Mouse (Mus musculus) right cerebral cortex, adult 18-20 months (tissue): ENCODE data around the gene Eif3j1.
A peak's percentile ranks its signal among the peaks of the same experiment; 100 is the strongest.
"Not testable (repeated sequence)": the region's sequence is repeated elsewhere in the genome, so short reads cannot be mapped to it uniquely, and the experiment has no call there.

Experiments used
- DNase-seq: peaks from one replicate; pipeline ENCODE4 v3.0.0; 2022; ENCODE audit warnings: mixed read lengths

The Eif3j1 gene

DNA sequence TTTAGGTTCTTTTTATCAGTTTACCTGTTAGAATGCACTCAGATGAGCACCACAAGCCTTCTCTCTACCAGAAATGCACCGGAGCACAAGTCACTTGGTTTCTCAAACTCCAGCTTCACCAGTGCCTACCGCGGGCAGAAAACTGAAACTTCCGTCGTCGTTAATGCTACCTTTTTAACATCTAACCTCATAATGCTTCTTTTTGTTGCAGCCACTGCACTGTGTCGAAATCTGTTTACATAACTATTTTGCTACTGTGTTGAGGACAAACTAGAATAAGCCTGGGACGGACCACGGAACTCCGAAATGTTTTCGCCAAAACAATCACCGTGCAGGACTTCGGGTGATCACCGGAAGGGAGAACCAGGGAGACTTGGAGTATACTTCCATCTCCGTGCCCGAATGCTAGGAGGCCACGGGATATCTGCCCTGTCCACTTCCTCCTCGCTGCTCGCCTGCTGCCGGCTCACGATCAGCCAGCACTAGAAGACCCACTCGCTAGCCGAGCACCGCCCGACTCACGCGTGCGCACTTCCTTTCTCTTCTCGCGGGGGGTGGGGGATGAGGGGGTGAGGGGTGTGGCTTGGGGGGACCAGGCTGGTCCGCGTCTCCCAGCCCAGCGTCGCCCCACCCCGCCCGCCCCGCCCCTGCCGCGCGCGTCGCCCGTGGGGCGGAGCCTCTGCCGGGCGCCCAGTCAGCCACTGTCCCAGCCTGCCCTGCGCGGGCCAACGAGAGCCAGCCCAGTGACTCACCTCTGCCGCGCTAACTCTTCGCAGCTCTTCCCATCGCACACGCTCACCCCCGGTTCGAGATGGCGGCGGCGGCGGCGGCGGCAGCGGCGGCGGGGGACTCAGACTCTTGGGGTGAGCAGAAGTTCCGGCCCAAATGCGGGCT is at the start of gene Eif3j1:
Gene Eif3j1 (plus strand): TSS at position 685 of the 894 bp plus-strand sequence.
- peak; percentile 92 for DNase-seq

- no peak for DNase-seq
Observed at GRCm38 (mm10) chr2:121995738-121996137, 32.6 kb upstream of the Eif3j1 start.

DNA sequence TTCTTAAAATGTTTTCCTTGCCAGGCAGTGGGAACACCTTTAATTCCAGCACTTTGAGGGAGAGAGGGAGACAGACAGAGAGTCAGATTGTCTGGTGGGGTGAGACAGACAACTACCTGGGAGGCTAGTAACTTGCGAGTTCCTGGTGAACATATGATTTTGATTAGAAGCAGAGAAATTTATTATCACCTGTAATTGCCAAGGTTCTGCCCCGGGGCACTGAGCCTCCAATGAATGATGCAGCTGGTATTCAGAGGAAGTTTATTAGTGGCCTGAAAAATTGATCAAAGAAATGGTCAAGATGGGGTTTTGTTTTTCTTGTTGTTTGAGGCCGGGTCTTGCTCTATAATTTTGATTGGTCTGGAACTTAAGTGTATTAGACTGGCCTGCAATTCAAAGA is 19.5 kb upstream of the Eif3j1 start:
- DNase-seq = no peak

DNA sequence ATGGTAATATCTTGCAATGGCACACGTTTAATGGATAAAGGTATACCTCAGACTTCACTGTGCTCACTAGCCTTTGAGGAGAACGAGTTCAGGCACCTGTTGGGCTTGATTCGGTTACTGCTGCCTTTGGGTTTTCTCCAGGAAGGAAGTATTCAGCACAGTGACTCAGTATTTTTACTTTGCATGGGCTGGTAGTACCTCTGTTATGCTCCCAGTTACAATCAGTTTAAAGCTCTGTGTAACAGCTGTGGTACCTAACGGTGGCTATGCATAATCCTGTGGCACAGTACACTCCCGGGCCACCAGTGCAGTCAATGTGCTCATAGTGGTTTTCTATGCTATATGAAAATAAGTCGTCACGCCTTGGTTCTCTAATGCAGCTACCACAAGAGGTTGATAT is 16.9 kb upstream of the Eif3j1 start:
- no peak for DNase-seq

GRCm38 (mm10) chr2:122018705-122019104 is 9.6 kb upstream of the Eif3j1 start:
- no peak for DNase-seq

GRCm38 (mm10) chr2:122022284-122022683 is 6.1 kb upstream of the Eif3j1 start:
- no peak for DNase-seq

- DNase-seq = not testable (repeated sequence)
Observed at GRCm38 (mm10) chr2:122027091-122027490, 1.3 kb upstream of the Eif3j1 start.

DNA sequence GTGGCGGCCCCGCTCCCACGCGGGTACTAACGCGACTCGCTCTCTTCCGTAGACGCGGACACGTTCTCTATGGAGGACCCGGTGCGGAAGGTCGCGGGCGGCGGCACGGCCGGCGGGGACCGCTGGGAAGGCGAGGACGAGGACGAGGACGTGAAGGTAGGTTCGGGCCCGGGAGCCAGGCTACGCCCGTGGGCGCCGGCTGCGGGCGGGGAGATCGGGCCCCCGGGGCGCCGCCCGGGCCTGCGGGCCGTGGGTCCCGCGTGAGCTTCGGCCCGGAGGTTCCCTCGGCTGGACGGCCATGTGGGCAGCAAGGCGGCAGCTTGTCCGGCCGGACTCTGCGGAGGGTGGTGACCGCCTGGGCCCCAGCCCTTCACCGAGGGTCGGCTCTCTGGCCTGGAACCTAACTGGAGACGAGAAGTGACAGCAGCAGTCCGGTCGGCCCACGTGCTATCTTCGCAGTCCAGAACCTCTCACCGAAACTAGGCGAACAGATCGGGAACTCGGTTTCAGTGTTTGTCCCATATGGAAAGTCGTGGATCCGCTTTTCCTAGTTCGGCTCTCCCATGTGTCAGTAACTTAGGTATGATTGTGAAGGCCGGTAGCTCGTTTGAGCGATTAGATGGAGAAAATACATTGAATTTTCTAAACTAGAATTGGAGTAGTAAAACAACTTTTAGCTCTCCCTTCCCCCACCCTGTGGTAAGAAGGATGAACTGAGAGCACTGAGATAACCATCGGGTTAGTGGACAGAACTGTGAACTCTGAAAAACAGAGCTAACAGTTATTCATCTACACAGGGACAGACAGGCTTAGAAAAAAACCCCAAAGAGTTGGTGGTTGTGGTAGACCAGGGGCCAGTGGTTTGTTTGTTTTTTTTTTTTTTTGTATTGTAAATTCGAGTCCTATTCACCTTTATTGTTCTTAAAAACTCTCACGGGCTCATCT is 682 bp downstream of the Eif3j1 start:
- peak; percentile 26 for DNase-seq

DNA sequence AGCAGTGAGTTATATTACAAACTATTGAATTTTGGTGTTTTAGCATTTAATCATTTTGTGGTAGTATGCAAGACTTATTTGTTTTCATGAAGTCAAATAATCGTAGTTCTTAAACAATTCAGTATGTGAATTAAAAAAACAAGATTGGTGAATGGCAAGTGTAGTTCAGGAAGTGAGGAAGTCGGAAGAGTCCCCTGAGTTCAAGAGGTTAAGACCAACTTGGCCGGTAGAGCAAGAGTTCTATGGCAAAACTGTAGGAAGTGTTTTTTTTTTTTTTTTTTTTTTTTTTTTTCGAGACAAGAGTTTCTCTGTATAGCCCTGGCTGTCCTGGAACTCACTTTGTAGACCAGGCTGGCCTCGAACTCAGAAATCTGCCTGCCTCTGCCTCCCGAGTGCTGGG is 3.6 kb downstream of the Eif3j1 start:
- no peak for DNase-seq

GRCm38 (mm10) chr2:122036064-122036463 is 7.7 kb downstream of the Eif3j1 start:
- no peak for DNase-seq

DNA sequence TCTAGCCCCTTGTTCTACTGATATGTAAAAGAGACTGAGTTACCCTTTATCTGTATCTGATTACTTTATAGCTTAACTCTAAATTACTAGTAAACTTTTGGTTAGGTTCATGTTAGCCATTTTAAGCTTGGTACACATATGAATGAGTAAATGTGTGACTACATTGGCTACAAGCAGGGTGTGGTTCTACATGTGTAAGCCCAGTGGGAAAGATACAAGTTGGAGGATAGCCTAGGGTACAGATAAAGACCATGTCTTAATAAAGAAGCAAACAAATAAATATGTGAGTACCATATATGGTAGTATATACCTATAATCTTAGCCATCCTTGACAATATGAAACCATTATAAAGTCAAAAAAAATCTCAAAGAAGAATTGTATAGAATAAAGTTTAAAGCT is 15.6 kb downstream of the Eif3j1 start:
- DNase-seq = no peak

- no peak for DNase-seq
Observed at GRCm38 (mm10) chr2:122059365-122060115, 31.2 kb downstream of the Eif3j1 start.

- DNase-seq = no peak
Observed at GRCm38 (mm10) chr2:122065200-122065969, 37.0 kb downstream of the Eif3j1 start.

- no peak for DNase-seq
Observed at GRCm38 (mm10) chr2:122066241-122066640, 37.9 kb downstream of the Eif3j1 start.

DNA sequence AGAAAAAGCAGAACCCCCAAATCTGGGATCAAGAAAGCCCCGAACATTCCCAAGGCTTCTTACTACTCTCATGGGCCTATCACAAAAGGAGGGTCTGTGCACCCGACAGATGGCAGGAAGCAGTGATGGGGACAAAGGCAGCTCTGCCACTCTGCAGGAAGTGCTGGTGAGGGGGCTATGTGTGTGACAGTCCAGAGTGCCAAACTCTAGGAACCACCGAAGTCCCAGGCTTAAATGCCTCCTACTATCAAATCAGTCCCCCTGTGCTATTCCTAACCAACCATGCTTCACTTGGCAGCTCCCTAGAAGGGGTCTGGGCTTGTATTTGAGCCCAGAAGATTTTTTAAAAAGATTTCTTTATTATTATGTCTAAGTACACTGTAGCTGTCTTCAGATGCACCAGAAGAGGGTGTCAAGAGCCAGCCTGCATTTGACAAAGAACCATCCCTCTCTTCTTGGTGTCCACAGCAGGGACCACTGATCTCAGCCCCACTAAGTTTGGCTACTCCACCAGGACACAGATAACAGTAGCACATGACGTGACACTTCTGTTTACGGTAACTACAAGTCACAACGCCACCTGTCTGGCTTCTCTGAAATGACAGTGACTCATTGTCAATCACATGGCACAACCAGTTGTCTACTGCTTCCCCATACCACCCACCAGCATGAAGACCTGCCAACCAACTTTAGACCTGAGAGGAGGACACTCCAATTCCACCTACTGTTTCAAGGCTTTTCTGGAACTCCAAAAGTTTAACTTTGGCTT is 41.0 kb downstream of the Eif3j1 start:
- DNase-seq = no peak

GRCm38 (mm10) chr2:122069922-122070321 is 41.6 kb downstream of the Eif3j1 start:
- DNase-seq = peak; percentile 23

DNA sequence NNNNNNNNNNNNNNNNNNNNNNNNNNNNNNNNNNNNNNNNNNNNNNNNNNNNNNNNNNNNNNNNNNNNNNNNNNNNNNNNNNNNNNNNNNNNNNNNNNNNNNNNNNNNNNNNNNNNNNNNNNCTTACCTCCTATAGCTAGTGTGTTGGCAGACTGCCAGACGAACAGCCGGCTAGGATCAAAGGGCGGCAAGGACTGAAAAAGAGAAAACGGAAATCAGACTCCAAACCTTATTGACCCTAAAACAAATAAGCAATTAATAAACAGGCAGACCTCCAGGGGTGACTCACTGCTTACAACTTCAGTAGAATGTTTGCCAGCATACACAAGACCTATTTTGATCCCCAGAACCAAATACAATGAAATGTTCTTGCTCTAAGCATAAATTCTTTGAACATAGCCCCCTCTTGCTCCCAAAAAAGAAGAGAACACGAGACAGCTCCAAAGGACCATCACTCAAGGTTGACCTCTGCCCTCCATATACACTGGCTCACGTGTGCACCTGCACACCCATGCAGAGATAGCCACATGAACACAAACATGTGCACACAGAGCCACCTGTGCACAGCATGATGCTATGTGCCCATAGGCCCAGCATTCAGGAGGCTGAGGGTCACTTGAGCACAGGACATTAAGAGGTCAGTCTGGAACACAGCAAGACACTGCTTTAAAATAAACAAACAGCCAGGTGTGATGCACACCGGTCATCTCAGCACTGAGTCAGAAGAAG is 53.5 kb downstream of the Eif3j1 start:
- DNase-seq = no peak

DNA sequence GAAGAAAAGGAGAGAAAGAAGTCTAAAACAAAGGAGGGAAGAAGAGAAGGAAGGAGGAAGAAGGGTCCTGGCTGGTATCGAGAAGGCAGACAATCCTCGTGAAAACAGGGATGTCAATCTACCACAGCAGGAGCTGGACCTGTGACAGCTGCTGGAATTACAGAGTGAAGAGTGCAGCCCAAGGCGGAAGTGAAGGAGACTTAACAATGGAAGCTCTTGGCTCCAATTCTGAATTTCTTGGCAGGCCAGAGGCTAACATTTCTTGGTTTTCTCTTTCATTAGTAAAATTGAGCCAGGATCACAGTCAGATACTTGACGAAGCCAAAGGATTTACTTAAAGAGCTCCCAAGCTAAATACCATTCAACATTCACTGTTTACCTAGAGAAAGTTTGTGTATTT is 58.1 kb downstream of the Eif3j1 start:
- no peak for DNase-seq

DNA sequence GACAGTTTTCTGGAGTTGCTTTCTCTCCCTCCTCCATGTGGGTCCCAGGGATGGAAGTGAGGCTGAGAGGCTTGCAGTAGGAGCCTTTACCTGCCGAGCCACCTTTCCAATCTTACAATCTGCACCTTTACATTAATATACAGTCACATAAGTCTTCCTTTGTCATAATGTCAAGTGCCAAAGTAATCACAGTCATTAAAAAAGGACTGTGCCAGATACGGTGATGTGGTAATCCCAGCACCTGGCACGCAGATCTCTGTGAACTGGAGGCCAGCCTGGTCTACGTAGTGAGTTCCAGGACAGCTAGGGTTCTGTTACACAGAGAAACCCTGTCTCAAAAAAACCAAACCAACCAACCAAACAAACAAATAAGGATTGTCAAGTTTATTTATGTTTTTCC is 65.5 kb downstream of the Eif3j1 start:
- DNase-seq = no peak

- DNase-seq = not testable (repeated sequence)
Observed at GRCm38 (mm10) chr2:122097686-122098085, 69.3 kb downstream of the Eif3j1 start.

DNA sequence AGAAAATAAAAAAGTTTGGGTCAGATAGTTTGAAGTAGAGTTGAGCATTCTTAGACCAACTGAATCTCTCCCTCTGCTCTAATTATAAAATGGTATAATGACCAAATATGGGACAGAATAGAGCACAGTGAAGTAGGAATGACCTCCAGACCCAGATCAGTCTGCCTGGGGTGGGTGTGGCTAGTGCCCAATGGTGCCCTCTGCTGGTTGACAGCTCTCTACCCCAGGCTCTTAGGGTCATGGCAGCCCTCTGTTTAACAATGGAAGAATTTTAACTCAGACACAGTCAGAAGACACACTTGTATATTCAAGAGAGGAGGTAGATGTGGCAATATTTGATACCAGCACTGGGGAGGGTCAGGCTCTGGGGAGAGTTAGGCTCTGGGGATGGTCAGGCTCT is 73.7 kb downstream of the Eif3j1 start:
- no peak for DNase-seq
